Mouse (Mus musculus) liver, postnatal 0 days (tissue): Measurements from ENCODE around the gene 2610318N02Rik.

ENCODE experiments used
- CTCF ChIP-seq: sonication (generic); IDR thresholded peaks from 2 replicates; pipeline ENCODE4 v1.5.1; 2016; ENCODE audit warnings: antibody characterized with exemption, low read depth
- EP300 ChIP-seq: IDR thresholded peaks from 2 replicates; pipeline ENCODE4 v1.6.1; 2016; ENCODE audit warnings: antibody characterized with exemption, low read depth, mild to moderate bottlenecking

- no peak for TF ChIP-seq CTCF
- TF ChIP-seq EP300: no peak
These were observed 22.5 kb upstream of the 2610318N02Rik start for GRCm38 (mm10) chr16:17147391-17147929.
